Mouse (Mus musculus): ENCODE data around the gene Efs.
"Not testable (repeated sequence)": the region's sequence is repeated elsewhere in the genome, so short reads cannot be mapped to it uniquely, and the experiment has no call there.

Efs gene

DNA sequence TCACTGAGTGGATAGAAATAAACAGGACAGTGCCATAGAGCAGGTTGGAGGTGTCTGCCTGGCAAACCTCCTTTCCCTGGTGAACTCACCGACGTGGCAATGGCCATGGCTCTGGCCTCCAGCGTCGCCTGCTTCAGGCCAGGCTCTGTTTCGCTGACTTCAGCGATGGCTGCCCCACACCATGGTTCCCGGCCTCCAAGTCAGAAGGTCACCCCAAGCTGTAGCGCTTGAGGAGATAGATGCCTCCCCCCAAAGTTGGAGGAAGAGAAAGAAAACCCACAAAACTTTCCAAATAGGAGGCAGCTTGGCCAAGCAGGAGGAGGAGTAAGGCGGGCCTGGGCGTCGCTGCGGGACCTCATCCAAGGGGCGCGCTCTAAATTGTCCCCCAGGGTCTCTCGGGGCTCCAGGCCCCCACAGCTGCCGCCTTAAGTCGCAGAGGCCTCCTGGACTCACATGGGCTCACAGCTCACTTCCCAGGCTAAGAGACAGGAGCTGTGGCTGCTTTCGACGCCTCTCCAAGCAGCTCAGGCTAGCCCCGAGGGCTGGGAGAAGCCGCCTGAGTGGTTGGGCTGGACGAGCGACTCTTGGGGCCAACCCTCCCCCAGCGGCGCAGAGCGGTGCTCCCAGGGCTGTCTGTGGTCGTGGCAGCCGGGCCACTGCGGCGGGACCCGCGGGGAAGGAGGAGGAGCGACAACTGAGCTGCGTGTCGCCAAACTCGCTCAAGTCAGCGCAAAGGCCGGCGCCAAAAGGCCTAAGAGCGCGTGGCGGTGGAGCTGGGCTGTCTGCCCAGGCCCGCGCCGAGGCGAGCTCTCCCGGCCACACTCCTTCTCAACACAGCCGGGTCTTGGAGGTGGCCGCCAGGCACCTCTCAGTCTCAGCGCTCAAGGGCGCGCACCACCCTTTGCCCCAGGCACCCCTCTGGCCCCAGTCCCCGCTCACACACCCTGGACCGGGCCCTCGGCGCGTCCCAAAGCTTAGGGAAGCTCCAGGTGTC, at the start of gene Efs:
Gene Efs, minus strand, starts transcription at position 778 of the 994 bp plus-strand sequence.
- no peak for DNase-seq

DNA sequence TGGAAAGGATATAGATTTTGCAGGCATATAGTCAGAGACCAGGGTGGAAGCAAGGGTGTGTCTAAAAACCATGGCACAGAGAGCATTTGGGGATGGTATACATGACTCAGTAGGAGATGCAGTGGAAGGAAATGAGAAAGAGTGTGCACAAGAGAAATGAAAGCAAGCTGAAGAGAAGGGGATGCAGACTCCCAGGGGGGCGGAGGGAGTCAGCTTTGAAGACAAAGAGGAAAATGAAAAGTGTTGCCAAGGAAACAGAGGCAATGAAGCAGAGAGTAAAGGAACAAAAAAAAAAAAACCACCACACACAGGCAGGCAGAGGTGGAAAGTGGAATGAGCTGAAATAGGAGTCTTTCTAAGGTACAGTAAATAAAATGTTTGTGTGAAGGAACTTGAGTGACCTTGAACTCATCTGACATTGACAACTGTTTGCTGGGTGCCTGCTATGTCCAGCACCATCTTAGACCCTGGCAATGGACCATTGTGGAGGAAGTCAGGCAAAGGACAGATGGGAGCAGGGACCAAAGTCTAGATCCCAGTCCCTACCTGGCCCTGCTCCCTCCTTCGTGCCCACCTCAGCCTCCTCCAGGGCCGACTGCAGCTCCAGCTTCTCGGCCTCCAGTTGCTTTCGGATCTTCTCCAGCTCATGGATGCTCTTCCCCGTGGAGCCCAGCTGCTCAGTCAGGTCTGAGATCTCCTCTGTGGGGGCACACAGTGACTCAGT, 48.3 kb upstream of the Efs start:
- no peak for DNase-seq

DNA sequence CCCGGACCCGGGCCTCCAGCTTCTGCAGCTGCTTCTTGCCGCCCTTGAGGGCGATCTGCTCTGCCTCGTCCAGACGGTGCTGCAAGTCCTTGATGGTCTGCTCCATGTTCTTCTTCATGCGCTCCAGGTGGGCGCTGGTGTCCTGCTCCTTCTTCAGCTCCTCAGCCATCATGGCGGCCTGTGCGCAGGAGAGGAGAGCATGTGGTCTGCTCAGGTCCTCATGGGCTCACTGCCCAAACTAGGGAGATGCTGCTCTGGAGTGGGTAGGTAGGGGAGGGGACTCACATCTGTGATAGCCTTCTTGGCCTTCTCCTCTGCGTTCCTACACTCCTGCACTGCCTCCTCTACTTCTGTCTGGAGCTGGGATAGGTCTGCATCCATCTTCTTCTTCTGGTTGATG, 46.9 kb upstream of the Efs start:
- DNase-seq, result not testable (repeated sequence)

DNA sequence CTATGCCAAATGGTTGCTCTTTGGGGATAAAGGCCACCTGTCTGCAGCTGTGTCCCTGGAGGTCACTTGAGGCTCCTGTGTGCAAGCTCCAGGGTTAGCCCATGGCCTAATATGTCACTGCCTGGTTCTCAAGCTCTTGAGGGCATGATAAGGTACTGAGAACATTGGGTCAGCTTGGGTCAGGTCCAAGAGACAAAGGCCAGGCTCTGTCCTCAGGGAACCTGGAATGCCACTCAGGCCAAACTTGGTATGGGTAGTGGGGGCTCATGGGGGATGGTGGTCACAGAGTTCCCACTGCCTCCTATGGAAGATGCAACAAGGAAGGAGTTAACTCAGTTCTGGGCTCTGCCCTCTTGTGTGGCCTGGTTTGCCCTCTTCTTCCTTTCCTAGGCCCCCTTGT, 42.4 kb upstream of the Efs start:
- DNase-seq, result no peak

DNA sequence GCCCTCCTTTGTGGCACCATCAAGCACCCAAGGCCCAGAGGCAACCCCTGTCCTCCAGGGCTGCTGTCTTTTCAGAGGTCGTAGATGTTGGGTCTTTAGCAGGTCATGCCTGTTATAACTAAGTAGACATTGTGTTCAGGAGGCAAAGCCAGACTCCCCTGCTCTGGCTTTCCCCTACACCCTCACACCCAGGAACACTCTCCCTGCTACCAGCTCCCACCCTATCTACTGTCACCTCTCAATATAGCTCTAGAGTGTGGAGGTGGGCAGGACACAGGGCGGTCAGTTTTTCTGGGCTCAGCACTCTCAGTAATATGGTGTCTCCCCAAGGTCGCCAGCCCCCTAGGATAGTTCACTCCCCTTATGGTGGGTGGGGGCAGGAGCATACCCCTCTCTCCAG, 41.9 kb upstream of the Efs start:
- DNase-seq, result no peak

DNA sequence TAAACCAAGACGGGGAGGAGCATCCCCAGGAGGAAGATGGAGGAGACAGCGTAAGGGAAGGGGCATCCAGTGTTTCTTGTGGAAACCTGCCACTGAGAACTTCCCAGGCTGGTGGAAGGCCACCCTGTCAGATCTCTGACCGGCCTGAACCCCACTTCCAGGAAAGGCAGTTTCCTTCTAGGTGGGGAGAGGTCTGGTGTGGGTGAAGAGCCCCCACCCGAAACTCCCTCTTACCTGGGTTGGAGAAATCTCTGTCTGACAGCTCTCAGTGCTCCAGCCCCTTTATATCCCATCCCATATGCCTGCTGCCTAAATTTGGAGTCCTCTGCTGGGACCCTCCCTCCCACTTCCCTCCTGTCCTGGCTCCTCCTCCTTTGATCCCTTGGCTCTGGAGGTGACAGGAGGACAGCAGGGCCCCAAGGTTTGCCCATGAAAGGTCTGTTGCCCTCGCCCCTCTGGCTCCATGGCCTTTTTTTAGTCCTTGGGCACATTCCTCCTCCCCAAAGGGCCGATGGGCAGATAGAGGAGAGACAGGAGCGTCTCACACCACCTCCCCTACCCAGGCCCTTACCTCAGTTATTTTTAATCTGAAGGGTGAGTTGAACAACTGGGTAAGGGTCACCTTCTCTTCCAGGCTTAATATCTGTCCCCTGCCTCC, 40.5 kb upstream of the Efs start, which contains the start of gene Myh6:
Gene Myh6, minus strand, starts transcription at position 608 of the 658 bp plus-strand sequence.
- no peak for DNase-seq

DNA sequence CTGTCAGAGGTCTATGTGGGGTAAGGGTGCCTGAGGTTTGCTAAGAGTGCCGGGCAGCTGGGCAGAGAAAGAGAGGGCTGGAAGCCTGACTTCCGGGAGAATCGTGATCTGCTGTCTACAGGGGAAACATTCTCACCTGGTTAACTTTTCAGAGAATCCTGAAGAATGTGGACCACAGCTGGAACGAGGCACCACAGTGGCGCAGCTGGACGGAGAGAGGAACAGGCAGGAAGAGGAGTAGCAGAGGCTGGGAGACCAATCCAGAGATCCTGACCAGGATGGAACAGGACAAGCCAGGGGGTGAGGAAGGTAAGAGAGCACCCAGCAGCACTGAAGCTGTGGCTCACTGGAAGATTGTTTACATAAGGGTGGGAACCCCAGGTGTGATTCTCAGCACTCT, 39.7 kb upstream of the Efs start:
- no peak for DNase-seq

DNA sequence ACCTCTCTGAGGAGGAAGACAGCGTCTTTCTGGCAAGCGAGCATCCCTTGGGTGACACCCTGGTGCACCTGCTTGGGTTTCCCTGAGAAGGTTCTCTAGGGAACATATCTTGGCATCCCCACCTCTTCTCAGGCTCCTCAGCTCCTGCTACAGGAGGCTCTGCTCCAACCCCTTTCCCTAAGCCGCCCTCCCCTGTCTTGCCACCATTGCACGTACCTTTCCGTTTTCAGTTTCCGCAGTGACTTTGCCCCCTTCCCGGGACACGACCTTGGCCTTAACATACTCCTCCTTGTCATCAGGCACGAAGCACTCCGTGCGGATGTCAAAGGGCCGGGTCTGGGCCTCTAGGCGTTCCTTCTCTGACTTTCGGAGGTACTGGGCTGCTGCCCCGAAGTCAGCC, 39.1 kb upstream of the Efs start:
- DNase-seq, result no peak

DNA sequence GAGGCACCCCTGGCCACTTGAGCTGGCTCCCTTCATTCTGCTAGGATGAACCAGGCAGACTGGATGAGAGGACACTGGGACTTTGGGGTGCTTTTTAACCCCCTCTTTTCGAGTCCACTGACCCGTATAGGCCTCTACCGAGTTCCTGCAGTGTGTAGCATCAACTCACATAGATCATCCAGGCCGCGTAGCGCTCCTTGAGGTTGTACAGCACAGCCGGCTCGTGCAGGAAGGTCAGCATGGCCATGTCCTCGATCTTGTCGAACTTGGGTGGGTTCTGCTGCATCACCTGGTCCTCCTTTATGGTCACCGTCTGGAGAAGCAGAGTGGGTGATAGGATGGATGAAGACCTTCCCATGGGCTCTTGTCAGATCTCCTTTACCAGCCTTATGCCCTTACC, 37.8 kb upstream of the Efs start:
- DNase-seq, result no peak

DNA sequence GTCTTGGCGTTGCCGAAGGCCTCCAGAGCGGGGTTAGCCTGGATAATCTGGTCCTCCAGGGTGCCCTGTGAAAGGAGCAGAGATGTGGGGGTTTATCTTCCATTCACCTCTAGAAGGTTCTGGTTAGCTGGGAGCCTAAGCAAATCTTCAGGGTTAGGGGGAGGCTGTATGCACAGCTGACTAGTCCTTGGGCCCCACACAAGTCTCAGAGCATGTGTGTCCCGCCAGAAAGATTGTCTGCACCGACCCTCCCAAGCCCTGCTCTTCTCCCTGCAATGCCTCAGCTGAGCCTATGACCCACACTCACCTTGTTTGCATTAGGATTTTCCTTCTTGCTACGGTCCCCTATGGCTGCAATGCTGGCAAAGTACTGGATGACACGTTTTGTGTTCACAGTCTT, 36.8 kb upstream of the Efs start:
- no peak for DNase-seq

DNA sequence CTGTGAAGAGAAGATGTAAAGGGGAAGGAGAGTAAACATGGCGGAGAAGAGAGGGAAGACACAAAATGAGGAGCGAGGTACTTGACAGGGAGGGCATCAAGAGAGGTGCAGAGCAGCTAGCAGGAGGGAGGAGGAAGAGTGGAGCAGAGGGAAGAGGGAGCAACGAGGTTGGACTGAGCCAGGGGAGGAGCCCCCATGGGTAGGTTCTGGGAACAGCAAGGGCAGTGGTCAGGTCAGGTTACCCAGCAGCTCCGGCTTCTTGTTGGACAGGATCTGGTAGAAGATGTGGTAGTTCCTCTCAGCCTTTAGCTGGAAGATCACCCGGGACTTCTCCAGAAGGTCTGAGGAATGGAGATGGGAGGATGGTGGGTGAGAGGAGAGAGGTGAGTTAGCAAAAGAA, 35.6 kb upstream of the Efs start:
- DNase-seq, result no peak

DNA sequence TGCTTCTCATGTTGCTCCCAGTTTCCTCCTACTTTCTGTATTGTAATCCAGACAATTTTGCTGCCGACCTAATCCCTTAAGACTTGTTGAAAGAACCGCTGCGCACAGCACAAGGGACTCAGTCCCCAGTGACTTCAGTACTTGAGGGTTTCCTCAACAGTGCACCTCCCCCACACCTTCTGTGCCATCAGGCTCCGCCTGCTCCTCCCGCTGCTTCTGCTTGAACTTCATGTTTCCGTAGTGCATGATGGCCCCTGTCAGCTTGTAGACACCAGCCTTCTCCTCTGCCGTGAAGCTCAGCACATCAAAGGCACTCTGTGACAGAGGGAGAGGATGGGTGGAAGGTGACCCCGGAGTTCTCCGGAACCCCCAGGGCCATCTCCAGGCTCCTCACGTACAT, 34.8 kb upstream of the Efs start:
- DNase-seq, result peak; percentile 13 to 19

DNA sequence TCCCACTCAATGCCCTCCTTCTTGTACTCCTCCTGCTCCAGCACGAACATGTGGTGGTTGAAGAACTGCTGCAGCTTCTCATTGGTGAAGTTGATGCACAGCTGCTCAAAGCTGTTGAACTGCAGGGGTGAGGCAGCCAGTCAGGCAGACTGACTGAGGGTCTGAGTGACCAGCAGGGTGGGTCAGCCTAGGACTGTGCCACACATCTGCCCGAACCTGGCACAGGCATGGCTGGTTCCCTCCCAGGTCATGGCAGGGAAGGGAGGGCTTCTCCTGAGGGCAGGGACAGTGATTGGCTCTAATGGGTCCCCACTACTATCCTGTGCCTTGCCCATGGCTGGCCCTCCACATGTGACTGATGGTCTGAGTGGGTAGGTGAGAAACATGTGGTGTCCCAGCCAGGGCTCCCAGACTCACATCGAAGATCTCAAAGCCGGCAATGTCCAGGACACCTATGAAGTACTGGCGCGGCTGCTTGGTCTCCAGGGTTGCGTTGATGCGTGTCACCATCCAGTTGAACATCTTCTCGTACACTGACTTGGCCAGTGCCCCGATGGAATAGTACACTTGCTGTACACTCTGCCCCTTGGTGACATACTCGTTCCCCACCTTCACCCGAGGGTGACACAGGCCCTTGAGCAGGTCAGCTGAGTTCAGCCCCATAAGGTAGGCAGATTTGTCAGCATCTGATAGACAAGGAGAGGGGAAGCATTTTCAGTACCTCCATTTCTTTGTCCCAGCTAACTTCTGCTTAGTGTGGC, 34.1 kb upstream of the Efs start:
- not testable (repeated sequence) for DNase-seq

DNA sequence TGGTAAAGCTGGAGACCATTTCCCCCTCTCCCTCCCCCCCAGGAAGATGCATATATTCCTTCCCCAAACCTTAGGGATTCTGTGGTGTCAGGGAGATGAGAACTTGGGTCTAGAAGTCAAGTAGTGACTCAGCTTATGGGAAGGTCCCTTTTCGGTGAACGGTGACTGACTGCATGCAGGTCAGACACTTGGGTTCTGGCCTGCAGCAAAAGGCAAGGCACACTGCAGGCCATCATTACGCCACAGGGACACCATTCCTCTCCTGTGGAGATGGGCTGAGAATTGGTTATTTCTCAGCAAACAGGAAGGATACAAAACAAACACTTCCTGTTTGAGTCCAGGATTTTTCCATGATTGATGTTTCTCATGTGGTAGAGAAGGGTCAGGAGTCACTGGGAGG, 33.3 kb upstream of the Efs start:
- DNase-seq, result no peak

DNA sequence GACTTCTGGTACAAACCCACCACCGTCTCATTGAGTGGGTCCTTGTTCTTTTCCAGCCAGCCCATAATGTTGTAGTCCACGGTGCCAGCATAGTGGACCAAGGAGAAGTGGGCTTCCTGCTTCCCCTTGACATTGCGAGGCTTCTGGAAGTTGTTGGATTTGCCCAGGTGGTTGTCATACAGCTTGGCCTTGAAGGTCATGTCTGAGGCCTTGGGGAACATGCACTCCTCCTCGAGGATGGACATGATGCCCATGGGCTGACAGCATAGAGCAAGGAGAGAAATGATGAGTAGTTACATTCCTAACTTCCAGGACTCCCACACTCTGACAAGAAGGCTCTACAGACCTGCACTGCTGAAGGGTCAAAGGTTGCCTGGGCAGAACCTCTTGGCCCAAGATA, 32.6 kb upstream of the Efs start:
- no peak for DNase-seq

DNA sequence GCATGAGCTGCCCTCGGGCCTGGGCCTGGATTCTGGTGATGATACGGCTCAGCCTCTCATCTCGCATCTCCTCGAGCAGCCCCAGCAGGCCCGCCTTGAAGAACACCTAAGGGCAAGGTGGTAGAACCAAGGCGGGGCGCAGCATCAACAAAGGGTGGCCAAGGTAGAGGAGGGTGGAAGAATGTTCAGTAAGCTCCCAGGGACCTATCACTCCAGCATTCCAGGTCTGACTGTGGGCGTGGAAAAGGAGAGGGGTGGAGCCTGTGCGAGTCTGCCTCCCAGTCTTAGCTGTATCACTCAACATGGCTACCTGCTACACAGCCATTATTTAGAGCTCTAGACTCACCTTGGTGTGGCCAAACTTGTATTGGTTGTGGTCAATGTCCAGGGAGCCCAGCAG, 30.6 kb upstream of the Efs start:
- no peak for DNase-seq

DNA sequence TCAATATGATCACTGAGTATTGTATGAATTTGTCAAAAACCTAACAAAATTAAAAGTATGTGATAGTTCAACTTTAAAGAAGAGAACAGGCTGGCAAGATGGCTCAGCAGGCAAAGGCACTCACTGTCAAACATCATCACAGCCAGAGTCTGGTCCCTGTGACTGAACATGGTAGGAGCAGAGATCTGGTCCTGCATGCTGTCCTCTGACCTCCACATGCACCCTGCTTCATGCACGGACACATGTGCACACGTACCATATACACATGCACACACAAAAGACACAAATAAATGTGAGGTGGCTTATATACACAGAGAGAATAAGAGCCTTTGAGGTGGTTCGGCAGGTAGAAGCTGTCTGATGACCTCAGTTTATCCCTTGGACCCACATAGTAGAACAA, 29.6 kb upstream of the Efs start:
- no peak for DNase-seq

DNA sequence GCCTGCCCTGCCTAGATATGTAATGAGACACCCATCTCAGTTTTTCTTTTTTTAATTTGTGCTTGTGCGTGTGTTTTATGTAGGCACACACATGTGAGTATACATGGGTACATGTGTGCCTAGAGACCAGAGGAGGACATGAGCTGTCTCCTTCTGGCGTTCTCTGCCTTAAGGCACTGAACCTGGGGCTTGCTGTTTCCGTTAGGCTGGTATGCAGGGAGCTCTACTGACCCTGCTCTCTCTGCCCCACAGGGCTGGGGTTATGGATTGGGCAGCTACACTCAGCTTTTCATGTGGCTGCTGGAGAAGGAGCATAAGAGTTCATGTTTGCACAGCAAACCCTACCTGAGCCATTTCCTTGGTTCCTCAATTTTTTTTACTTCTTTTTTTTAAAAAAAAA, 28.5 kb upstream of the Efs start:
- DNase-seq, result no peak

DNA sequence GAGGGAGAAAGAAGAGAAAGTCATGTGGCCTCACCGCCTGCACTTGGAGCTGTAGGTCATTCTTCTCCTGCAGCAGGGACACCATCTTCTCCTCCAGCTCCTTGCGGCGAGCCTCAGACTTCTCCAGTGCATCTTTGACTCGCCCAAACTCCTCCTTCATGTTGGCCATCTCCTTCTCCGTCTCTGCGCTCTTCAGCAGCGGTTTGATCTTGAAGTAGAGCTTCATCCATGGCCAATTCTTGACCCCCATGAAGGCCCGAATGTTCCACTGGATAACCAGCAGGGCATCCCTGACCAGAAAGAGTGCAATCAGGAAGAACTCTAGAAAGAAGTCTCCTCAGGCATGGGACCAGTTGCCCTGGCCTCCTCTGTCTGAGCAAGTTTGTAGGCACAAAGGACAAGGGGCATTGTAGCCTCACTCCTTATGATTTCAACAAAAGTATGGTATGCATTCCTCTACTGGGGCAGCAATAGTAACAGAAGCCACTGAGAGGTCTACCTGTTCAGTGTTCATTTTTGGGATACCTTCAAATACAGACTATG, 27.8 kb upstream of the Efs start:
- no peak for DNase-seq

DNA sequence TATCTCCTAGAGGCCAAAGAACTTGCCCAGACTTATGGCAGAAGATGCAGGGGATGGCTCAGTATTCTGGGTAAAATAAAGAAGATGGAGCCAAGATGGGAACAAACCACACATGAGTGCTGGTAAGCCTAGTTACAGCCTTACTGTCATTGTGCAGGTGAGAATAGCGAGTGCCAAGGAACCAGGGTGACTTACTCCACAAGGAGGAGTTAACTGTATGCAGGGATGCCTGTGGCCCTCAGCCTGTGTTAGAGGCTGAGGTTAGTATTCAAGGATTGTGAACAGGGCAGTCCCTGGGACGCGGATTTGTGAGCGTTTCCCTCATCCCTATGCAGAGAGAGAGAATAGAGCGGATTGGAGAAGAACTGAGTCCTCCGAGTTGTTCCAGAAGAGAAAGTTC, 25.7 kb upstream of the Efs start:
- no peak for DNase-seq

DNA sequence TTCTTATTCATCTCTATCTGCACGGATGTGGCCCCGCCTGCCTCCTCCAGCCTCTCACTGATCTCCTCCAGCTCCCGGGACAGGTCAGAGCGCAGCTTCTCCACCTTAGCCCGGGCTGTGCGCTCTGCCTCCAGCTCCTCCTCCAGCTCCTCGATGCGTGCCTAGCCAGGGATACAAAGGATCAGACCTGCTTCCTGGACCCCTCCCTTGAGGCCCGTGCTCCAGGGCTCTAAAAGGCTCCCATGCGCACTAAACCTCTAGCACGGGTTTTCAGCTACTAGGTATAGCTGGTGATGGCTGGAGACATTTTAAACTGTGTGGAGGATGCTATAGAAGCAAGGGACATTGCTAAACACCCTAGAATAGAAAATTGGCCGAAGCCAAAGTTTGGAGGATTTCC, 24.6 kb upstream of the Efs start:
- no peak for DNase-seq

DNA sequence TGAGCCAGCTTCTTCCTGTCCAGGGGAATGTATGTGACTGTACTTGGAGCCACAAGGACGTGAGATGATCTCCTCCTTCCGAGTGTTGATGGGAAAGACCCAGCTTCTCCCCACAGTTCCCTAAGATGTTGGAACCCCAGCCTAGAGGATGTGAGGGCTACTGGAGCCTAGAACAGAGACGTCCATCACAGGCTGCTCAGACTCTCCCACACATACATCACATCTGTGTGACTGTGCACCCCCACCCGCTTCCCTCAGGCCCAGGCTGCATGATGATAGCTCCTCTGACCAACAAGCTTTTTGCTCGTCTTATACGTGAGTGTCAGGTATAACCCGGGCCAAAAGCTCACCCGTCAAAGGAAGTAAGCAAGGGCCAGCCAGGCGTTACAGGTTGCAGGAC, 22.9 kb upstream of the Efs start:
- no peak for DNase-seq
